Mouse (Mus musculus) limb, embryonic 14.5 days (tissue): ENCODE results near the gene Slc2a13. TPM values are rescaled to one million over a fixed set of nuclear protein-coding genes. Genes with fewer than 3 reads are reported as not detected.

Experiments
- ATAC-seq: fragments of 200-750 bp; cut with Nextera tagmentation; 2 replicates; pipeline ENCODE4 v1.8.0; 2017; ENCODE audit warnings: low read depth, moderate number of reproducible peaks, moderate TSS enrichment; ENCODE audit not compliant: low FRiP score
- DNase-seq: peaks from one replicate; pipeline ENCODE4 v3.0.0-alpha.2; 2015; ENCODE audit warnings: low spot score
- H3K27ac ChIP-seq: fragments of 300-500 bp; sonication (generic); replicated peaks from 2 replicates; pipeline ENCODE4 v1.5.1; 2014; ENCODE audit warnings: low read depth, mild to moderate bottlenecking, low read length, moderate library complexity, mixed read lengths
- H3K27me3 ChIP-seq: fragments of 300-500 bp; sonication (generic); 2 replicates; pipeline ENCODE4 v1.6.1; 2014; ENCODE audit warnings: low read length, mixed read lengths; ENCODE audit not compliant: control insufficient read depth, insufficient read depth
- H3K36me3 ChIP-seq: fragments of 300-500 bp; sonication (generic); 2 replicates; pipeline ENCODE4 v1.6.1; 2014; ENCODE audit warnings: mild to moderate bottlenecking, low read length, moderate library complexity, mixed read lengths; ENCODE audit not compliant: control insufficient read depth, insufficient read depth
- H3K4me1 ChIP-seq: fragments of 300-500 bp; sonication (generic); 2 replicates; pipeline ENCODE4 v1.6.1; 2014; ENCODE audit warnings: antibody characterized with exemption, low read length, mixed read lengths; ENCODE audit not compliant: control insufficient read depth, insufficient read depth
- H3K4me2 ChIP-seq: fragments of 300-500 bp; sonication (generic); replicated peaks from 2 replicates; pipeline ENCODE4 v1.6.1; 2014; ENCODE audit warnings: low read depth, mild to moderate bottlenecking, low read length, moderate library complexity; ENCODE audit not compliant: severe bottlenecking
- H3K4me3 ChIP-seq: fragments of 300-500 bp; sonication (generic); replicated peaks from 2 replicates; pipeline ENCODE4 v1.5.1; 2014; ENCODE audit warnings: low read length
- H3K9ac ChIP-seq: fragments of 300-500 bp; sonication (generic); 2 replicates; pipeline ENCODE4 v1.6.1; 2014; ENCODE audit warnings: mild to moderate bottlenecking, low read depth, low read length, moderate library complexity; ENCODE audit not compliant: severe bottlenecking
- H3K9me3 ChIP-seq: fragments of 300-500 bp; sonication (generic); 2 replicates; pipeline ENCODE4 v1.6.1; 2016; ENCODE audit warnings: low read length; ENCODE audit not compliant: control insufficient read depth
- POLR2A ChIP-seq: fragments of 200-500 bp; IDR thresholded peaks from 2 replicates; pipeline ENCODE4 v1.8.0; 2012; ENCODE audit warnings: inconsistent platforms, mild to moderate bottlenecking, moderate library complexity, borderline replicate concordance; ENCODE audit not compliant: insufficient read depth, insufficient read length; ENCODE audit errors: extremely low read depth
- WGBS: fragments of 180-500 bp; shearing (Covaris S2); extraction: QIAGEN DNeasy Blood & Tissue Kit; methylation state at CpG from one replicate; pipeline ENCODE4 v1.1.7; 2014; 5-methylcytosine and 5-hydroxymethylcytosine counted together
- polyA plus RNA-seq, 2 experiments: library from polyadenylated mRNA; depleted of rRNA in 1 of 2; stranded (reverse) in 1 of 2; unstranded in 1 of 2; fragments of >200 nt; fragmentation: Nextera tagmentation in 1 of 2; extraction: Ambion mirVana in 1 of 2; gene quantifications; 2 replicates each; pipeline versions ENCODE4 v1.2.1 to v1.2.3; 2012 to 2014

Gene Slc2a13
- polyA plus RNA-seq, 2 experiments = 2.7 to 3.5 TPM

DNA sequence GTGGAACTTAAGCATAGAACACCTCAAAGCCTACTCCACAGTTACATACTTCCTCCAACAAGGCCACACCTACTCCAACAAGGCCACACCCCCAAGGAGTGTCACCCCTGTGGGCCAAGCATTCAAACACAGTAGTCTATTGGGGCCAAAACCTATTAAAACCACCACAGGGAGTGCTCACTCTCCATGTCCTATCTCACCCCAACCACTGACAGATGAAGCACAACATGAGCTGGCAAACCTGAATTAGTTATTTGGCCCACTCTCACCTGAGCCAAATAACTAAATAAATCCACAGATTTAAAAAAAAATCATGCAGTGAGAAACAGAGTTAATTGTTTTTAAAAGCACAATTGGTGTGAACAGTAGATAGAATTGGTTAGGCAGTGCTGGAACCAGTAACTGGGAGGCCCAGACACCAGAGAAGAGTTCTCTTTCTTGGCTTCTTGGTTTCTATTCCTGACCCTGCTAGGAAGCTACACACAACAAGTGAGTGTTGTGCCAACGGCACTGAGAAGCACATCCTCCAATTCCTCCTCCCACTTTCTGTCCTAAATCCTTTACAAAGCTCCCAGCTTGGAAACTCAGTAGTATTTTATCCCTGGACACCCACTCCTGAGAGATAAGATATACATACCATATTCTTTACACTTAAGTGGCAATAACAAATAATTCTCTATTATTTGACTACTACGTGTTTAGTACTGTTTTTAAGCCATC is 99.2 kb downstream of the Slc2a13 start:
- Histone ChIP-seq H3K4me2 (no peak overlapping the region), H3K9me3 (0 out of 2 replicates have a peak, but pooled peaks cover 5% of the 10 kb centered on the region), H3K27ac (no peak overlapping the region), H3K36me3 (no peaks in the 10 kb centered on the region), H3K4me3 (no peak overlapping the region), H3K4me1 (no peaks in the 10 kb centered on the region), H3K27me3 (no peaks in the 10 kb centered on the region), H3K9ac (no peak overlapping the region)
- ATAC-seq (no peak), DNase-seq (no peak)
- no peak for TF ChIP-seq POLR2A
- WGBS = 85% methylated on average over 2 of the region's 2 CpGs

DNA sequence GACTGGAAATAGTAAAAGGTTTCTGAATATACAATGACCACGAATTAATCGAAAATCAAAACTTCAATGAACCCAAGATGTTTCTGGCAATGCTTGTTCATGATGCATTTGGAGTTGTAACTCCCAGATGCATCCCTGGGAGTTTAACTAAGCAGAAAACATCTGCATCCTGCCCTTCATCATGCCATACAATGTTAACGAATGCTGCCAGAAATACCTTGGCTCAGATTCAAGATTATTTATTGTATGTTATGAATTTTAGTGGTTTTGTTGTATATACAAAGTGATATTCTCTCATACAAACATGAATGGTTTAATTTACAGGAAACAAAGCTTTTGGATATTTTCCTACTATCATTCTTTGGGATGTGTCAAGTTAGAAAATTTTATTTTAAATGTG is 107.7 kb downstream of the Slc2a13 start:
- no peaks in the 10 kb centered on the region for H3K27me3 ChIP-seq
- no peak for TF ChIP-seq POLR2A
- no peaks in the 10 kb centered on the region for H3K36me3 ChIP-seq
- 70% methylated on average over 3 of the region's 3 CpGs for WGBS
- no peaks in the 10 kb centered on the region for H3K9me3 ChIP-seq
- H3K27ac ChIP-seq = no peak overlapping the region
- H3K4me3 ChIP-seq = no peak overlapping the region
- DNase-seq (no peak), ATAC-seq (no peak)
- H3K9ac ChIP-seq = no peak overlapping the region
- no peak overlapping the region for H3K4me2 ChIP-seq
- no peaks in the 10 kb centered on the region for H3K4me1 ChIP-seq

DNA sequence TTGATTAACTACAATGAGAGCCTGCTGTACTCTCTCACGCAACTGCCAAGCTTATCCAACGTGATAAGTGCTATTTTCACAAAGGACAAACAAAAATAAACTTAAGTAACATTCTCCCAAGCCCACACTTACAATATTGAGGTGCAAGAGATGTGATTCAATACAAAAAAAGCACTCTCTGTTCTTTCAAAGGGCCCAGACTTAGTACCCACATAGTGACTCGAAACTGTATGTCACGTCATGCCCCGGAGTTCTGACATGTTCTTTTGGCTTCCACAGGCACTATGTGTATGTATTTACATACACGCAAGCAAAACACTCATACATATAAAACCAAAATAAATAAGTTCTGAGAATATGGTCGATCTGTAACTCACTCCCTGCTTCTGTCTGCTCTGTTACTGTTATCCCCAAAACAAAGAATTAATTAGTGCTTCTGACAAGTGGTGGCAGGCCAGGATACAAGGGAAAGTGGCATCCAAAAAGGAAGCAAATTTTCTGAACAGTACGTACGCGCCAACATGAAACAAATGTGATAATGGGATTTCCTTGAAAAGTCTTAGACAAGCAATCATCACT is 109.1 kb downstream of the Slc2a13 start:
- Histone ChIP-seq H3K4me2 (no peak overlapping the region), H3K27ac (no peak overlapping the region), H3K9me3 (no peaks in the 10 kb centered on the region), H3K4me3 (no peak overlapping the region), H3K9ac (no peak overlapping the region), H3K4me1 (no peaks in the 10 kb centered on the region), H3K27me3 (no peaks in the 10 kb centered on the region), H3K36me3 (no peaks in the 10 kb centered on the region)
- 91% methylated on average over 10 of the region's 10 CpGs for WGBS
- ATAC-seq = no peak
- no peak for DNase-seq
- TF ChIP-seq POLR2A = no peak

DNA sequence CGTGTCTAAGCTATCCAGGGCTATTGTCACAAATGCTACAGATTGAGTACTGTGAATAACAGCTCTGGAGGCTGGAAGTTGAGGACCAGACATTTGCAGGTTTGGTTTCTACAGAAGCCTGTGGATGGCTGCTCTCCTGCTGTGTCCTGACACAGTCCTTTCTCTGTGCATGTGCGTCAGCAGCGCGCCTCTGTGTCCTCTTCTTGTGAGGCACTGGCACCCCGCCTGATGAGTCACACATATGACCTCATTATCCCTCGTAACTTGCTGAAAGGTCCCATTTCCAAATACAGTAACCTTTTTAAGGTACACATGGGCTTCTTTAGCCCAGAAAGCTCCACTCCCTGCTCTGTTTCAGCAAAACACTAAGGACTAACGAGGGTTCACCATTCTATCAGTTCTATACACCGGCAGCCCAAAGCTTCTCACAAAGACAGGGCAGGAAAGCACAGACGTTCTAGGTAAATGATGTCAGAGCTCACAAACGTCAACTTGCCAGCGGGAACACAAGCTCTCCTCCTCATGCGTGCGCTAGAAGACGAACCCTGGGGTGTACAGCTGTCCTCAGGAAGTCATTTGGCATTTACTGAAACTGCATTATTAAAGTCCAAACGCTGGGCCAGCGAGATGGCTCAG is 109.9 kb downstream of the Slc2a13 start:
- Histone ChIP-seq H3K9me3 (no peaks in the 10 kb centered on the region), H3K4me2 (no peak overlapping the region), H3K27ac (no peak overlapping the region), H3K4me3 (no peak overlapping the region), H3K4me1 (no peaks in the 10 kb centered on the region), H3K9ac (no peak overlapping the region), H3K36me3 (no peaks in the 10 kb centered on the region), H3K27me3 (no peaks in the 10 kb centered on the region)
- ATAC-seq (no peak), DNase-seq (no peak)
- no peak for TF ChIP-seq POLR2A
- 53% methylated on average over 16 of the region's 16 CpGs for WGBS

DNA sequence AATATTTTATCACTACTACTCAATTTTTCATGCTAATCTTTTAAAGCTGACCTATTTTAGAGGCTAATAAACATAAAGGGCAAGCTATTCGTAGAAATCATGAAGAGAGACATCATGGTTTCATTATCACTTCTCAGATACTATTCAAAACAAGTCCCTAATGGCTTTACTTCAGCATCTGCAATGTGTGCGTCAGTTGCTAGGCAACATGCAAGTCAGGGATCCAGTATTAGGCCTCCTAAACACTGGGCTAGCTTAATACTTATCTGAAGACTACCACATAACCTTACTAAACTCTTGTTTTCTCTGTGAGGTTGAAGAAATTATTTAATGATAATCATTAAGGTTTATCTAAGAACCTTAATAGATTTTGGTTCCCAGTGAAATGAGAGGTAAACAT is 111.1 kb downstream of the Slc2a13 start:
- no peak overlapping the region for H3K4me2 ChIP-seq
- WGBS = 53% methylated on average over 2 of the region's 2 CpGs
- no peaks in the 10 kb centered on the region for H3K27me3 ChIP-seq
- no peaks in the 10 kb centered on the region for H3K9me3 ChIP-seq
- H3K9ac ChIP-seq = no peak overlapping the region
- no peaks in the 10 kb centered on the region for H3K4me1 ChIP-seq
- no peak overlapping the region for H3K27ac ChIP-seq
- DNase-seq = no peak
- H3K4me3 ChIP-seq = no peak overlapping the region
- no peak for ATAC-seq
- H3K36me3 ChIP-seq = no peaks in the 10 kb centered on the region
- no peak for TF ChIP-seq POLR2A
